Mouse (Mus musculus): ENCODE measurements around the gene Cbarp.

Cbarp gene

GRCm38 (mm10) chr10:80157141-80157929, 16.7 kb upstream of the Cbarp start:
- peak in 1 of 2 experiments; percentile 62 for DNase-seq (ENCODE audit: low spot score in 2 of 2)

- DNase-seq (ENCODE audit: low spot score in 2 of 2) = no peak
Observed at GRCm38 (mm10) chr10:80156752-80157053, 16.1 kb upstream of the Cbarp start.

DNA sequence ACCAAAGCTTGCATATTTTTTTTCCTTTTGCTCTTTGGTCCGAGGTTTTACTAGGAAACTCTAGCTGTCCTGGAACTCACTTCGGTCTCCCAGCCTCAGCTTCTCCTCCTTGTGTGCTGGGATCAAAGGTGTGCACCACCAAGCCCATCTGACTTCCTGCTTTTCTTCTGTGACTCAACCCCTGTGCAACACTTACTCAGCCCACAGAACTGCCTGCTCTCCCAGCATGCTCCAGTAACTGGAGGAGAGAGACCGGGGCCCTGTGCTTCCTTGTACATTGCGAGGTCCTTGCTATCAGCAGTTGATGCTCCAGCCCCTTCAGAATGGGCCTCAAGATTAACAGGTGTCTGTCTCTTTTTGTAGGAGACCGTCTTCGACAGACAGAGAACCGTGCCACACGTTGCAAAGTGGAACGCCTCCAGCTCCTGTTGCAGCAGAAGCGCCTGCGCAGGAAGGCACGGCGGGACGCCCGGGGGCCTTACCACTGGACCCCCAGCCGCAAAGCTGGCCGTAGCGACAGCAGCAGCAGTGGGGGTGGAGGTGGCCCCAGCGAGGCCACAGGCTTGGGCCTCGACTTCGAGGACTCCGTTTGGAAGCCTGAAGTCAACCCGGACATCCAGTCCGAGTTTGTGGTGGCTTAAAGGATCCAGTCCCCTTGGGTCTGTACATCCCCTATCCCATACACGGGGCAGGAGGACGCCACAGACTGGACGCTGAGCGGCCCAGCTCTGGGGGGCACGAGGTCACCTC, 15.5 kb upstream of the Cbarp start:
- DNase-seq (ENCODE audit: low spot score in 2 of 2) = no peak

GRCm38 (mm10) chr10:80155277-80155676, 14.6 kb upstream of the Cbarp start:
- no peak for DNase-seq (ENCODE audit: low spot score in 2 of 2)

GRCm38 (mm10) chr10:80154384-80154783, 13.7 kb upstream of the Cbarp start:
- DNase-seq (ENCODE audit: low spot score in 2 of 2) = no peak

DNA sequence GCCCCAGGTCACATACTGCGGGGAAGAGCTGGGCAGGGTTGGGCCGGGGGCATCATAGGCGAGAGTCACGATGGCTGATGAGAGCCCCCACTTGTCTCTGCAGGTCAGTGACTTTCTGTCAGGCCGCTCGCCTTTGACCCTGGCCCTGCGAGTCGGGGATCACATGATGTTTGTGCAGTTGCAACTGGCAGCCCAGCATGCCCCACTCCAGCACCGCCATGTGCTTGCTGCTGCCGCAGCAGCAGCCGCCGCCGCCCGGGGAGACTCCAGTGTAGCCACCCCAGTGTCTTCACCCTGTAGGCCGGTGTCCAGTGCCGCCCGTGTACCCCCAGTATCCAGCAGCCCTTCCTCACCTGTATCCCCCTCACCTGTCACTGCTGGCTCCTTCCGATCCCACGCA, 13.1 kb upstream of the Cbarp start:
- DNase-seq (ENCODE audit: low spot score in 2 of 2) = no peak

DNA sequence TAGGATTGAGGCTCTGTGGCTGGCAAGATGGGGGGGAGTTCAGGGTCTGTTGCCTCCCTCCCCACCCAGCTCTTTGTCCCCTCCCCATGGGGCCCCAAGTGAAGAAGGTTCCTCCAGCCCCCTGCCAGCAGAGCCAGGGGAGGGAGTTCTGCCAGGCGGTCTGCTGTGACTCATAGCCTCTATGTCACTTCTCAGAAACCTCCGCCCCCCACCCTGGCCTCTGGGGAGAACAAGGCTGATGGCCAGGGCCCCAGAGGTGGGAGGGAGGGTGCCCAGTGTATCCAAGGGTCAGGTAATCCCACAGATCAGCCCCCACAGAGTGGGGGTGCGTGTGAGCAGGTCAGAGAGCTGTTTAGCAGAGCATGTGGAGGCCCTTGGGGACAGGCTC, 12.2 kb upstream of the Cbarp start:
- DNase-seq (ENCODE audit: low spot score in 2 of 2) = no peak

DNA sequence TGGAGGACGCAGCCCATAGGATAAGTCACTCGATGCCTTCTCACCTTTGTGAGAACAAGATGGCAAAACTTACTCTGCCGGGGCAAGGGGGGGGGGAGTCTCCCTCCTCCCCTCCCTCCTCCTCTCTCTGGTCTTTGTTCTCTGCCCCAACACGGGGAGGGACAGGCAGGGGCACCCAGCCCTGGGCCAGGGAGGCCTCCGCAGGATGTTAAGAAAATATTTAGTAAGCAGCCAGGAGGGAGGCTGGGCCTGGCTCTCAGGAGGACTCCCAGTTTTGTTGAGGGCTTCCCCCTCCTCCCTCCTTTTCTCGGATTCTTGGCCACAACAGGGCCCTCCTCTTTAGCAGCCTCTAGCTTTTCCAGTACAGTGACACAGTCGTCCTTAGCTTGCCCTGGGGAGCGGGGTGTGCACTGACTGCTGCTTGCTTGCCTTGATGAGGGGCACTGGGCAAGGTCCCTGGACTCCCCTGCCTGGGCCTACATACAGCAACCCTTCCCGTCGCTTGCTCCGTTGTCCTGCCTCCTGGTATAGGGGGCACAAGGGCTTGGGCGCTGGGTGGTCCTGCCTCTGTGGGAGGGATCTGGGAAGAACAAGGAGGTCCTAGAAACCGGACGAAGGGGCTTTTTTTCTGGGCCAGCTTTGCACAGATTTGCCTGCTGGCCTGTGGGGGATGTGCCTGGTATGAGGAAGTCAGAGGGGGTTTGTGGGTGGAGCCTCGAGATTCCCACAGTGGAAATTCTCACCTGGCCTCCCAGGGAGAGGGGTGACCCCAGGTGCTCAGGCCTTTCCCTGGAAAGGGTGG, 11.6 kb upstream of the Cbarp start:
- peak in 1 of 2 experiments; percentile 37 for DNase-seq (ENCODE audit: low spot score in 2 of 2)

- peak in 1 of 2 experiments; percentile 70 for DNase-seq (ENCODE audit: low spot score in 2 of 2)
Observed at GRCm38 (mm10) chr10:80151211-80152034, 10.8 kb upstream of the Cbarp start.

- peak in 1 of 2 experiments; percentile 53 for DNase-seq (ENCODE audit: low spot score in 2 of 2)
Observed at GRCm38 (mm10) chr10:80150226-80151210, 9.9 kb upstream of the Cbarp start.

GRCm38 (mm10) chr10:80149291-80150225, 8.9 kb upstream of the Cbarp start:
- peak; percentile 96 to 97 for DNase-seq (ENCODE audit: low spot score in 2 of 2)

DNA sequence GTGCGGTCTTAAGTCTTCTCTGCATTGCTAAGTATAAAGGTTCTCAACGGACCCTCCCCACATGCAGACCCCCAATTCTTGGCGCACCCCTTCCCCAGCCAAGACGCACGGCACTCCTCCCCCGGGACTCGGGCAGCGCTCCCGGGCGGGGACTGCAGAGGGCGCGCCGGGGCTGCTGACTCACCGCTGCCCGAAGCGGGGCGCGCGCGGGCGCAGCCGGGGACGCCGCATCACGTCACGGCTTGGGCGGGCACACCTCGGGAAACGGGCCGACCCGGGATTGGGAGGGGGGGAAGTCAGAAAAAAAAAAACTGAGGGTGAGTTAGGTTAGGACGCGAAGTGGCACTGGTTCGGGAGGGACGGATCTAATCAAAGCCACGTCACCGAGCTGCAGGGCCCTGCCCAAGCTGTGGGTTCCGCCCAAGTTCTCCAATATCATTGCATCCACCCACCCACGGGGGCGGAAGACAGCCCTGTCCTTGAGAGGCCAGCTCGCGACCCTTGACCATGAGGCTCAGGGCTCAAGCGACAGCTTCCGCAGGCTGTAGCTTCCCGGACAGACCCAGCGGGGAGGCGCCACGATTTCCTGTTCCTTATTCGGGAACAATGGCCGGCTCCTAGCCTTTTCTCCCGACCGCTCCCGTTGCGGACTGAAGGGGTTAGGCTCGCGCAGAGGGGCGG, 8.1 kb upstream of the Cbarp start:
- peak in 1 of 2 experiments; percentile 93 for DNase-seq (ENCODE audit: low spot score in 2 of 2)

GRCm38 (mm10) chr10:80147719-80148601, 7.3 kb upstream of the Cbarp start, which contains the start of gene Midn:
TSS of gene Midn (plus strand) at chr10:80148272.
- DNase-seq (ENCODE audit: low spot score in 2 of 2) = peak in 1 of 2 experiments; percentile 76

DNA sequence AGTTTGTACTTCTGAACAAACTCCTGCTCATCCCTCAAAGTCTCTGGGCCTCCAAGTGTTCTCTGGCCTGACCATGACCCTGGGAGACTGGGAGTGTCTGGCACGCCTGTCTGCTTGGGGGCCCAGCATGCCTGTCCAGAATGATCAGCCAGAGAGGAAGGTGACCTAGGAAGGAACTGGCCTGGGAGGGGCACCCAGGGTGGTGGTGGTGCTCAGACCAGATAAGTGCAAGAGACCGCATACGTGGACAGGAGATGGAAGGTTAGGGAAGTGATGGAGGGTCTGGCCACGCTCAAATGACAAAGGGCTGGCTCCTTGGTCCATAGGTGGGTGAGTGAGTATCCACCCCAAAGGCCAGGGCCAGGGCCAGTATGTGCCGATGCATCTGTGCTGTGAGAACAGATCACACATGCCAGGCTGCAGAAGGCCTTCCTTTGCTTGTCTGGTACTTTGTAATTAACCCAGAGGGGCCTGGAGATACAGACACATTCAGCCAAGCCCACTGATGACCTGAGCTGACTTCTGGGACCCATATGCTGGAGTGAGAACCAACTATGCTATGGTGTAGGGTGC, 6.6 kb upstream of the Cbarp start:
- no peak for DNase-seq (ENCODE audit: low spot score in 2 of 2)

- no peak for DNase-seq (ENCODE audit: low spot score in 2 of 2)
Observed at GRCm38 (mm10) chr10:80146568-80147011, 6.0 kb upstream of the Cbarp start.

DNA sequence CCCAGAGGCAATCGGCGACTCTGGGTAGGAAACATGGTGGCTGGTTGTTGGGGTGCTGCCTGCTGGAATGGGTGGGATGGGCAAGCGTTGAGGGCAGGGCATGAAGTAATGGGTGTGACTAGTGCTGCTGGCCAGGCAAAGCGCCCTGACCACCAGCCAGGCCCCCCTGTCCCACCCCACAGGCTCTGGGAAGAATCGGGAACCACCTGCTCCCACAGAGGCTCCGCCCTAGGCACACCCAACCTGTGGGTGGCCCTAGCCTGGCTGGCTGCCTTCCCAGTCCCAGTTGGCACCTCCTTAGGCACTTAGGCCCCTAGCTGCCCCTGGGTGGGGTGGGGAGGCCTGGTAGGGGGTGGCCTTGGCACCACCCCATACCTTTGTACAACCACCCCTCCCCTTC, 5.3 kb upstream of the Cbarp start:
- no peak for DNase-seq (ENCODE audit: low spot score in 2 of 2)
